Mouse (Mus musculus): Measurements from ENCODE around the gene Bmpr1b. TPM values are rescaled to one million over a fixed set of nuclear protein-coding genes. Genes with fewer than 3 reads are reported as not detected.

Gene Bmpr1b
- polyA plus RNA-seq, 1 experiment from 2014 or later: not detected

DNA sequence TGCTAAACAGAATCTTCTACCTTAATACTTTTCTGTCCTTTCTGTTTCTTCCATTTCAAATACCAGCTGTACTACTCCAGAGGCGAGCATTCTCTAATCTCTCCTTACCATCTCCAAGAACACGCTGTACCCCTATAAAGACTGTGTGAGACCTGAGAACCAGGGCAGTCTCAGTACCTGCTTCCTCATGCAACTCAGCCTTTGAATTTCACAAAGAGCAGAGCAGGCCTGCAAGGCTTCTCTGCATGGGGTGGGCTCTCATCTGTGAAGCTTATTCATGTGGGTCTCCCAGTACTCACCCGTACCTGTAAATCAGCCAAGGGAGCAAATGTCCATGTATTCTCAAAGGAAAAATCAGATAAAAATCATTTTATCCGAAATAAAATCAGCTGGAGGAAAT, 203.0 kb downstream of the Bmpr1b start:
- H3K9me3 ChIP-seq (ENCODE audit: low read length): no peaks in the 10 kb centered on the region
- no peak overlapping the region for H3K4me2 ChIP-seq (ENCODE audit: low read depth, low read length)
- DNase-seq: no peak
- H3K36me3 ChIP-seq (replicated peaks; ENCODE audit: insufficient read depth, low read length): no peaks in the 10 kb centered on the region
- no peak overlapping the region for H3K27ac ChIP-seq (ENCODE audit: low read depth)
- H3K4me3 ChIP-seq (ENCODE audit: low read depth, low read length): no peak overlapping the region
- no peak for ATAC-seq
- 71% methylated on average over 4 of the region's 4 CpGs for WGBS (ENCODE audit: insufficient replicate concordance)
- H3K4me1 ChIP-seq (ENCODE audit: insufficient read depth): no peaks in the 10 kb centered on the region
- H3K27me3 ChIP-seq (ENCODE audit: insufficient read depth, low read length): no peaks in the 10 kb centered on the region
- H3K9ac ChIP-seq (replicated peaks): no peak overlapping the region
- TF ChIP-seq EP300 (IDR thresholded peaks at IDR 0.05; ENCODE audit: low read depth): no peak
- no peak for TF ChIP-seq CTCF (IDR thresholded peaks at IDR 0.05; ENCODE audit: low read depth)

DNA sequence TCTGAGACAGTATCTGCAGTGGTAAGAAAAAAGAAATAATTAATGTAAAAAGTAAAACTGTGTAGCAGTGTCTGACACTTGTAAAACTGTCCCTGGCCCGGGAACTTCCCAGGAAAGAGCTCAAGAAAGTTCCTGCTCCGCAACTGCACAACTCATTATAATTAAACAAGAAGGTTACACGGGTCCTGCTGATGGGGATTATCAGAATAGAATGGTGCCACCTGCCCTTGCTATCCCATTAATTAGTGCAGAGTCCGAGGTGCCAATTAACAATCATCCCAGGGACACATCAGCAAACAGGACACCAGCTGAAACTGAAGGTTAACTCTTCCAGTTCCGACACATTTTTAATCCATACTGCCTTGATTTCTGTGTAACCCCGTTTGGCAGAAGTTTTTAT, 216.3 kb downstream of the Bmpr1b start:
- ATAC-seq (no peak), DNase-seq (no peak)
- no peak for TF ChIP-seq CTCF (IDR thresholded peaks at IDR 0.05; ENCODE audit: low read depth)
- TF ChIP-seq EP300 (IDR thresholded peaks at IDR 0.05; ENCODE audit: low read depth): no peak
- Histone ChIP-seq H3K4me2 (ENCODE audit: low read depth, low read length) (no peak overlapping the region), H3K27me3 (ENCODE audit: insufficient read depth, low read length) (no peaks in the 10 kb centered on the region), H3K27ac (ENCODE audit: low read depth) (no peak overlapping the region), H3K4me3 (ENCODE audit: low read depth, low read length) (no peak overlapping the region), H3K9ac (replicated peaks) (no peak overlapping the region), H3K4me1 (ENCODE audit: insufficient read depth) (no peaks in the 10 kb centered on the region), H3K9me3 (ENCODE audit: low read length) (no peaks in the 10 kb centered on the region), H3K36me3 (replicated peaks; ENCODE audit: insufficient read depth, low read length) (no peaks in the 10 kb centered on the region)
- 53% methylated on average over 6 of the region's 6 CpGs for WGBS (ENCODE audit: insufficient replicate concordance)

DNA sequence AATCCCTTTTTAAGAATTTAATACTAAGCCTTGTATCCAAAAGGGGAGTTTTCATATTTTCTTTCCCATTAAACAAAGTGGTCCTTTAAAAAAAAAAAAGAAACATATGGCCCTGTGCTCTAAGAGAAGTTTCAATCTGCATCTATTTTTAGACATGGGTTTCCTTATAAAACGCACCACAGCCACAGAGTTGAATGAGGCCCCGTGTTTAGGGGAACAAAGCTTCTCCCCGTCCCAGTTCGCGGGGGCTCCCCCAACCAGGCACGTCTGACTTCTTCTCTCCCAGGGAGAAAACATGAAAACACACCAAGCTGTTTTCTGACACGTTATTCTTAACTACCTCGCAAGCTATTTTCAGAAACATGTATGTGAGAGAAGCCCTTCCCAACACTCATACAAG, 218.6 kb downstream of the Bmpr1b start:
- no peak overlapping the region for H3K27ac ChIP-seq (ENCODE audit: low read depth)
- TF ChIP-seq CTCF (IDR thresholded peaks at IDR 0.05; ENCODE audit: low read depth): no peak
- no peak for TF ChIP-seq EP300 (IDR thresholded peaks at IDR 0.05; ENCODE audit: low read depth)
- H3K9ac ChIP-seq (replicated peaks): no peak overlapping the region
- H3K27me3 ChIP-seq (ENCODE audit: insufficient read depth, low read length): no peaks in the 10 kb centered on the region
- no peak for DNase-seq
- WGBS (ENCODE audit: insufficient replicate concordance): 33% methylated on average over 8 of the region's 8 CpGs
- H3K4me2 ChIP-seq (ENCODE audit: low read depth, low read length): no peak overlapping the region
- no peaks in the 10 kb centered on the region for H3K36me3 ChIP-seq (replicated peaks; ENCODE audit: insufficient read depth, low read length)
- no peaks in the 10 kb centered on the region for H3K4me1 ChIP-seq (ENCODE audit: insufficient read depth)
- H3K4me3 ChIP-seq (ENCODE audit: low read depth, low read length): no peak overlapping the region
- H3K9me3 ChIP-seq (ENCODE audit: low read length): no peaks in the 10 kb centered on the region
- ATAC-seq: no peak

DNA sequence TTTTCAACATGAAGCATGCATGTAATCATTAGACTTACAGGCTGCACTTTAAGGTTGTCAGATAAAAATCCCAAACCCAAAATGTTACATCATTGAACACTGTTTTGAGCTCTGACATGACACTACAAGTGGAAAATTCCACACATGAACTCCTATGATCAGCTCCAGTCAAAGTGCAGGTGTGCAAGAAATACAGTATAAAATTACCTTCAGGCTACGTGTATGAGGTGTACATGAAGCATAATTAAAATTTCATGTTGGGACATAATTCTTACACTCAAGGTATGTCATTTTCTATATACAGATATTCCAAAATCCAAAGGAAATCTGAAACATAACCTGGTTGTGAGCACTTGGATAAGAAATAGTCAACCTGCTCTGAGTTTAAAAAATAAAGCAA, 220.7 kb downstream of the Bmpr1b start:
- H3K27ac ChIP-seq (ENCODE audit: low read depth): no peak overlapping the region
- H3K9ac ChIP-seq (replicated peaks): no peak overlapping the region
- TF ChIP-seq CTCF (IDR thresholded peaks at IDR 0.05; ENCODE audit: low read depth): no peak
- no peak for TF ChIP-seq EP300 (IDR thresholded peaks at IDR 0.05; ENCODE audit: low read depth)
- H3K27me3 ChIP-seq (ENCODE audit: insufficient read depth, low read length): no peaks in the 10 kb centered on the region
- H3K36me3 ChIP-seq (replicated peaks; ENCODE audit: insufficient read depth, low read length): no peaks in the 10 kb centered on the region
- H3K9me3 ChIP-seq (ENCODE audit: low read length): no peaks in the 10 kb centered on the region
- H3K4me3 ChIP-seq (ENCODE audit: low read depth, low read length): no peak overlapping the region
- no peak for ATAC-seq
- WGBS (ENCODE audit: insufficient replicate concordance): 64% methylated on average over 1 of the region's 1 CpGs
- DNase-seq: no peak
- no peak overlapping the region for H3K4me2 ChIP-seq (ENCODE audit: low read depth, low read length)
- no peaks in the 10 kb centered on the region for H3K4me1 ChIP-seq (ENCODE audit: insufficient read depth)

DNA sequence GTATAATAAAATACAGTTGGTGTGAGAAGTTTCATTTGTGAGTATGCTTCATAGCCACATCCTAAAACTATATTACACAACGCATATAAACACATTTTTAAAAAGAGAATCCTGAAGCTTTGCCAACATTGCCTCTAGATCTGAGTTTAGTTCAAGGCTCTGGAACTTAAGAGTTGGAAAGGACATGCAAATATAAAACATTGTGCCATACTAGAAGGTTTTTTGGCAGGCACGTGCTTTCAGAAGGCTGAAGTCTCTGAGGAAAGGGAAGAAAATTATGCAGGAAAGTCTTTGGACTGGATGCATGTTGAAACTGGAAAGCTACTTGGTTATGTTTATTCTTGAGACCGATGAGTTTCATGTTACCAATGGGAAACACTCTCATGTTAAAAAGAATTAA, 221.1 kb downstream of the Bmpr1b start:
- 70% methylated on average over 3 of the region's 3 CpGs for WGBS (ENCODE audit: insufficient replicate concordance)
- Histone ChIP-seq H3K4me3 (ENCODE audit: low read depth, low read length) (no peak overlapping the region), H3K27ac (ENCODE audit: low read depth) (no peak overlapping the region)

DNA sequence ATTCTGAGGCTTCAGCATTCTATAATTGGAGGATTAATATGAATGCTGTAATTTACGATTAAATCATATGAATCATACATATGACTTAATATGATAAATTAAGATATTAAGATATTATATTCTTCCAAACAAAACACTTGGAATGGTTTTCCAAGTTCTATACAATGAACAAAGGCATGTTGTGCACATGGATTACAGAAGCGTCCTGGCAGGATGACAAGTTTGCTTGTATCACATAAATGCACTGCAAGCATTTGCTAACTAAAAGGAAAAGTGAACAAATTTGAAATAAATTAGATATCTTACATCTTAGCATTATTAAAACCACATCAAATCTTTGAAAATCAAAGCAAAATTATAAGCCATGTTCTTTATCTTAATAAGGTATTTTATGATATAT, 222.4 kb downstream of the Bmpr1b start:
- DNase-seq (no peak), ATAC-seq (no peak)
- Histone ChIP-seq H3K36me3 (replicated peaks; ENCODE audit: insufficient read depth, low read length) (no peaks in the 10 kb centered on the region), H3K4me2 (ENCODE audit: low read depth, low read length) (no peak overlapping the region), H3K4me1 (ENCODE audit: insufficient read depth) (no peaks in the 10 kb centered on the region), H3K27me3 (ENCODE audit: insufficient read depth, low read length) (no peaks in the 10 kb centered on the region), H3K27ac (ENCODE audit: low read depth) (no peak overlapping the region), H3K9ac (replicated peaks) (no peak overlapping the region), H3K4me3 (ENCODE audit: low read depth, low read length) (no peak overlapping the region), H3K9me3 (ENCODE audit: low read length) (no peaks in the 10 kb centered on the region)
- no peak for TF ChIP-seq EP300 (IDR thresholded peaks at IDR 0.05; ENCODE audit: low read depth)
- WGBS (ENCODE audit: insufficient replicate concordance): 85% methylated on average over 2 of the region's 2 CpGs

More for the DNA sequence above, 221.1 kb downstream of the Bmpr1b start:
- Histone ChIP-seq H3K36me3 (replicated peaks; ENCODE audit: insufficient read depth, low read length) (no peaks in the 10 kb centered on the region), H3K27me3 (ENCODE audit: insufficient read depth, low read length) (no peaks in the 10 kb centered on the region), H3K4me1 (ENCODE audit: insufficient read depth) (no peaks in the 10 kb centered on the region), H3K9me3 (ENCODE audit: low read length) (no peaks in the 10 kb centered on the region), H3K4me2 (ENCODE audit: low read depth, low read length) (no peak overlapping the region), H3K9ac (replicated peaks) (no peak overlapping the region)
- TF ChIP-seq EP300 (IDR thresholded peaks at IDR 0.05; ENCODE audit: low read depth) (no peak), CTCF (IDR thresholded peaks at IDR 0.05; ENCODE audit: low read depth) (no peak)
- ATAC-seq (no peak), DNase-seq (no peak)

DNA sequence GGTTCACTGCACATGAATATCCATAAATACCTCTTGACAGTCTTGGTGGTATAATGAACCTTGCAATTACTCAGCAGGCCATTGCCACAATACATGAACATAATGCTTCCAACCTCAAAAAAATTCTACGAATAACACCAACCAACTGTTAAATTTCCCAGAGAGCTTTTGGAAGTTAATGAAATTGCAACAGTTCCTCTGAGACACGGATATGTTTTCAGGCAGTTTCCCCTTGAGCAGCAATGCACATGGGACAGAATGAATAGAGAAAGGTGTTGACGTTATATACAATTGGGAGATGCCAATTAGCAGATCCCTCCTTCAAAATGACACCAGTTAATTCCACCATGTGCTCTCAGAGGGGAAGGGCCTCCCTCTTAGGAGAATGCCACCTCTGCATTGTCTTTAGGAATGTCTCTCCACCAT, 225.9 kb downstream of the Bmpr1b start:
- Histone ChIP-seq H3K36me3 (replicated peaks; ENCODE audit: insufficient read depth, low read length) (no peaks in the 10 kb centered on the region), H3K27me3 (ENCODE audit: insufficient read depth, low read length) (no peaks in the 10 kb centered on the region), H3K9me3 (ENCODE audit: low read length) (no peaks in the 10 kb centered on the region), H3K4me2 (ENCODE audit: low read depth, low read length) (no peak overlapping the region), H3K27ac (ENCODE audit: low read depth) (no peak overlapping the region), H3K4me3 (ENCODE audit: low read depth, low read length) (no peak overlapping the region), H3K4me1 (ENCODE audit: insufficient read depth) (no peaks in the 10 kb centered on the region), H3K9ac (replicated peaks) (no peak overlapping the region)
- no peak for DNase-seq
- ATAC-seq: no peak
- 63% methylated on average over 3 of the region's 3 CpGs for WGBS (ENCODE audit: insufficient replicate concordance)
- no peak for TF ChIP-seq EP300 (IDR thresholded peaks at IDR 0.05; ENCODE audit: low read depth)
- no peak for TF ChIP-seq CTCF (IDR thresholded peaks at IDR 0.05; ENCODE audit: low read depth)
